Mouse (Mus musculus): ENCODE results near the gene B4gat1. TPM values are rescaled to one million over a fixed set of nuclear protein-coding genes. Genes with fewer than 3 reads are reported as not detected.

The B4gat1 gene
- total and polyA plus RNA-seq, 2 experiments from 2014 or later = 136 to 172 TPM

- H3K9me3 ChIP-seq (ENCODE audit: low read length) = no peaks in the 10 kb centered on the region
- no peak overlapping the region for H3K9ac ChIP-seq (replicated peaks; ENCODE audit: low read length, poor library complexity, severe bottlenecking)
- no peak overlapping the region for H3K27ac ChIP-seq (ENCODE audit: low read depth, low read length)
- H3K4me2 ChIP-seq (ENCODE audit: low read depth, low read length, poor library complexity, severe bottlenecking) = no peak overlapping the region
- H3K27me3 ChIP-seq (ENCODE audit: insufficient read depth, low read length) = peaks cover 25% of the 10 kb centered on the region
- ATAC-seq (ENCODE audit: low FRiP score) (no peak), DNase-seq (ENCODE audit: low spot score) (no peak)
- H3K4me3 ChIP-seq (ENCODE audit: low read depth, low read length) = no peak overlapping the region
- no peaks in the 10 kb centered on the region for H3K4me1 ChIP-seq (ENCODE audit: insufficient read depth, low read length)
- no peak for TF ChIP-seq CTCF (IDR thresholded peaks at IDR 0.05)
- H3K36me3 ChIP-seq (ENCODE audit: insufficient read depth, low read length) = peaks cover 25% of the 10 kb centered on the region
- 79% methylated on average over 18 of the region's 18 CpGs for WGBS
Observed at GRCm38 (mm10) chr19:5082005-5082404, 43.4 kb downstream of the B4gat1 start.

- H3K27ac ChIP-seq (ENCODE audit: low read depth, low read length) = no peak overlapping the region
- TF ChIP-seq CTCF (IDR thresholded peaks at IDR 0.05) = no peak
- 71% methylated on average over 24 of the region's 24 CpGs for WGBS
- H3K4me2 ChIP-seq (ENCODE audit: low read depth, low read length, poor library complexity, severe bottlenecking) = no peak overlapping the region
- H3K4me3 ChIP-seq (ENCODE audit: low read depth, low read length) = no peak overlapping the region
- no peak overlapping the region for H3K9ac ChIP-seq (replicated peaks; ENCODE audit: low read length, poor library complexity, severe bottlenecking)
- H3K4me1 ChIP-seq (ENCODE audit: insufficient read depth, low read length) = peaks cover 3% of the 10 kb centered on the region; the same call in 1 of the 2 replicates
- no peak for ATAC-seq (ENCODE audit: low FRiP score)
- H3K36me3 ChIP-seq (ENCODE audit: insufficient read depth, low read length) = peaks cover 25% of the 10 kb centered on the region
- H3K9me3 ChIP-seq (ENCODE audit: low read length) = no peaks in the 10 kb centered on the region
- peaks cover 25% of the 10 kb centered on the region for H3K27me3 ChIP-seq (ENCODE audit: insufficient read depth, low read length)
- no peak for DNase-seq (ENCODE audit: low spot score)
Observed at GRCm38 (mm10) chr19:5082596-5082995, 44.0 kb downstream of the B4gat1 start.

- H3K4me3 ChIP-seq (ENCODE audit: low read depth, low read length) = peak overlapping the region; percentile 77
- WGBS = 57% methylated on average over 3 of the region's 3 CpGs
- H3K27me3 ChIP-seq (ENCODE audit: insufficient read depth, low read length) = peaks cover 25% of the 10 kb centered on the region
- H3K4me1 ChIP-seq (ENCODE audit: insufficient read depth, low read length) = peaks cover 7% of the 10 kb centered on the region; the same call in 1 of the 2 replicates
- ATAC-seq (ENCODE audit: low FRiP score) = no peak
- H3K4me2 ChIP-seq (ENCODE audit: low read depth, low read length, poor library complexity, severe bottlenecking) = peak overlapping the region; percentile 72
- H3K9me3 ChIP-seq (ENCODE audit: low read length) = no peaks in the 10 kb centered on the region
- H3K36me3 ChIP-seq (ENCODE audit: insufficient read depth, low read length) = peaks cover 25% of the 10 kb centered on the region
- peak overlapping the region; percentile 48; the same call in 1 of the 2 replicates for H3K27ac ChIP-seq (ENCODE audit: low read depth, low read length)
- no peak for DNase-seq (ENCODE audit: low spot score)
- H3K9ac ChIP-seq (replicated peaks; ENCODE audit: low read length, poor library complexity, severe bottlenecking) = peak overlapping the region; percentile 91
- no peak for TF ChIP-seq CTCF (IDR thresholded peaks at IDR 0.05)
Observed at GRCm38 (mm10) chr19:5083961-5084833, 45.6 kb downstream of the B4gat1 start.

GRCm38 (mm10) chr19:5084834-5085144 lies 46.2 kb downstream of the B4gat1 start:
- ATAC-seq (ENCODE audit: low FRiP score) (no peak), DNase-seq (ENCODE audit: low spot score) (no peak)
- H3K9ac ChIP-seq (replicated peaks; ENCODE audit: low read length, poor library complexity, severe bottlenecking) = peak overlapping the region; percentile 91
- peak overlapping the region; percentile 72 for H3K4me2 ChIP-seq (ENCODE audit: low read depth, low read length, poor library complexity, severe bottlenecking)
- peak overlapping the region; percentile 48; the same call in 1 of the 2 replicates for H3K27ac ChIP-seq (ENCODE audit: low read depth, low read length)
- H3K27me3 ChIP-seq (ENCODE audit: insufficient read depth, low read length) = peaks cover 25% of the 10 kb centered on the region
- peaks cover 10% of the 10 kb centered on the region for H3K4me1 ChIP-seq (ENCODE audit: insufficient read depth, low read length)
- peak overlapping the region; percentile 77 for H3K4me3 ChIP-seq (ENCODE audit: low read depth, low read length)
- no peaks in the 10 kb centered on the region for H3K9me3 ChIP-seq (ENCODE audit: low read length)
- no peak for TF ChIP-seq CTCF (IDR thresholded peaks at IDR 0.05)
- 1% methylated on average over 15 of the region's 15 CpGs for WGBS
- H3K36me3 ChIP-seq (ENCODE audit: insufficient read depth, low read length) = peaks cover 25% of the 10 kb centered on the region

- TF ChIP-seq CTCF (IDR thresholded peaks at IDR 0.05) = no peak
- Histone ChIP-seq H3K27ac (ENCODE audit: low read depth, low read length) (peak within 1 kb of the TSS; percentile 48; the same call in 1 of the 2 replicates), H3K36me3 (ENCODE audit: insufficient read depth, low read length) (peaks cover 21% of the 10 kb centered on the region), H3K27me3 (ENCODE audit: insufficient read depth, low read length) (peaks cover 25% of the 10 kb centered on the region), H3K4me3 (ENCODE audit: low read depth, low read length) (peak within 1 kb of the TSS; percentile 77), H3K4me1 (ENCODE audit: insufficient read depth, low read length) (peaks cover 10% of the 10 kb centered on the region), H3K9ac (replicated peaks; ENCODE audit: low read length, poor library complexity, severe bottlenecking) (peak within 1 kb of the TSS; percentile 91), H3K4me2 (ENCODE audit: low read depth, low read length, poor library complexity, severe bottlenecking) (peak within 1 kb of the TSS; percentile 72), H3K9me3 (ENCODE audit: low read length) (no peaks in the 10 kb centered on the region)
- 1% methylated on average over 52 of the region's 69 CpGs for WGBS
- DNase-seq (ENCODE audit: low spot score) = no peak
- no peak for ATAC-seq (ENCODE audit: low FRiP score)
Observed at GRCm38 (mm10) chr19:5085145-5085863, 46.7 kb downstream of the B4gat1 start, which contains the start of gene Tmem151a. Tmem151a (minus strand) TSS chr19:5085531.

All from midbrain, postnatal 0 days (tissue).